Mouse (Mus musculus): ENCODE measurements around the gene Susd1.
A peak's percentile ranks its signal among the peaks of the same experiment; 100 is the strongest.

Susd1 gene

GRCm38 (mm10) chr4:59282699-59283487 lies 155.5 kb downstream of the Susd1 start:
- no peak for DNase-seq (ENCODE audit: low read depth)

- DNase-seq (ENCODE audit: low read depth), result no peak
Measured at GRCm38 (mm10) chr4:59282137-59282536, 156.3 kb downstream of the Susd1 start.

GRCm38 (mm10) chr4:59280876-59281275 lies 157.6 kb downstream of the Susd1 start:
- no peak for DNase-seq (ENCODE audit: low read depth)

DNA sequence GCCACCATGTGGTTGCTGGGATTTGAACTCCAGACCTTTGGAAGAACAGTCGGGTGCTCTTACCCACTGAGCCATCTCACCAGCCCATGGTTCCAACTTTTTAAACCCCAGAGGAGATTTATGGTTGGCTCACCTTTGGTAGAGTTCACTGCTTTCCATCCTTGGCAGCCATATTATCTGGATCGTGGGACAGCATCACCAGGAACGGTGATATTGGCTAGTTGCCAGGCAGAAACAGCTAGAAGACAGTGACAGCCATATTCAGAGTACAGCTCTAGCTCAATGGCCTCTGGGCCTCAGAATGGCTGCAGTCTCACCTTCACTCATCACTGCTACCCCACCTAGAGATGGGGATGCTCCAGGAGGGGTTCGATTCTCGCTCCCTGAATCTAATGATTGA lies 159.3 kb downstream of the Susd1 start:
- DNase-seq (ENCODE audit: low read depth), result no peak

DNA sequence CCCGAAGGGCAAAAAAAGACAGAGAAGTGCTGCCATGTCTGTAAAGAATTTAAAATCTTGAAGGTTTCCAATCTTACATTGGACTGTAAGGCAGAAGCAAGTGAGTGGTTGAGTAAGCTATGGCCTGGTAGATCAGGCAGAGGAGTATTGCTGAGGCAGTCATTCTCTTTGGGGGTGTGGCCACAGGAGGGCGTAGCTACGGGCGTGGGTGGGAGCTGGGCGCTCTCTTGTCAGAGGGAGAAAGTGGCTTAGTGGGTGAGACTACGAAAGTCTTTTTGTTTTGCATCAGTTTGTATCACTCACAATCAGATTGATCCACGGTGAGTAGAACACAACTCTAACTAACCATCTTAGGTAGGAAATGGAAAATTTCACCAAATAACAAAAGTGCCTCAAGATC lies 160.0 kb downstream of the Susd1 start:
- DNase-seq (ENCODE audit: low read depth), result no peak

DNA sequence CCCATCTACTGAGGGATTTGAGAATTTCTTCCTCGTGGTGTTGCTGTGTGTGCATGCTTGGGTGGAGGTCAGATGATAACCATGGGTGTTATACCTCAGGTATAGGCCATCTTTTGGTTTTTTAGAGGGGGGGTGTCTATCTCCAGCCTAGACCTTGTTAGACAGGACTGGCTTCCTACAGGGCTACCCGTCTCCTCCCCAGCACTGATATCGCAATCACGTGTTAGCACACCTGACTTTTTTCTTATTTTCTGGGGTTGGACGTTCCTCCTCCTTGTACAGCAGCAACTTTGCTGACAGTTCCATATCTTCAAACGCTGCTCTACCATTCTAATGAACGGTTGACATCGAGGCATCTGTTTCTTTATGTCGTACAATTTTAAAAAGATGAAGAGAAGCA lies 160.5 kb downstream of the Susd1 start:
- no peak for DNase-seq (ENCODE audit: low read depth)

DNA sequence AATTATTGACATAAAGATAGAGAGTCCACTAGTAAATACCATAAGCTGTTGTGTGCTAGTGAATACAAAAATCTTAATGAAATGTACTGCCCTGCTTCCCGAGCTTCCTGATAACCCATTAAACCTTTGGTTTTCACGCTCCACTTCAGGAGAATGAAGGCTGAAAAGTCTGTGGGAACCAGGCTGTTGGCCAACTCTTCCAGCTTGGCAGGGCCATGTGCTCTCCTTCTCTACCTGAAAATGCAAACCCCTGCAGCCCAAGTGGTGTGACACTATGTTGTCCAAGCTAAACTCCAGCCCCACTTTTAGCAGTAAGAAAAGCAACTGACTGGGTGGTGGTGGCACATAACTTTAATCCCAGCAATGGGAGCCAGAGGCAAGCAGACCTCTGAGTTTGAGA lies 162.5 kb downstream of the Susd1 start:
- DNase-seq (ENCODE audit: low read depth), result no peak

GRCm38 (mm10) chr4:59275494-59275893 lies 162.9 kb downstream of the Susd1 start:
- DNase-seq (ENCODE audit: low read depth), result no peak

- DNase-seq (ENCODE audit: low read depth), result no peak
Measured at GRCm38 (mm10) chr4:59274136-59274535, 164.3 kb downstream of the Susd1 start.

- peak; percentile 84 for DNase-seq (ENCODE audit: low read depth)
Measured at GRCm38 (mm10) chr4:59273342-59273741, 165.1 kb downstream of the Susd1 start.

DNA sequence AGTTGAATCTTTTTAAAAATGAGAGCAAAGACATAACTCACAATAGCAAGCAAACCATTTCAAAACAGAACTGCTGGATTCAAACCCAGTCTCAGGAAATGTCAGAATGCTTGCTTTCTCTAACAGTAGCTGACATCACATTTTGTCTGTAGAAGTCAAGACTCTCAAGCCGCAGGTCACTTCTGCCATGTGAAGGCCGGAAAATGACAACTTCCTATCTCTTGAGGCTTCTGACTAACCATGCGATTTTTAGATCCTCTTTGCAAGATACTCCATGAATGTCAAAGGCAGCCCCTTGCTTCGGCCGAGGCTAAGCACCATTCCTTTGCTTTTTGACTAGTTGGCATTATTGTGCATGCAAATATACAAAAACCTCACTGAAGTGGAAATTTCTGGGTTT lies 172.8 kb downstream of the Susd1 start:
- DNase-seq (ENCODE audit: low read depth), result no peak

- no peak for DNase-seq (ENCODE audit: low read depth)
Measured at GRCm38 (mm10) chr4:59265182-59265581, 173.3 kb downstream of the Susd1 start.

All from NIH3T3 (cell line).